Mouse (Mus musculus): Measurements from ENCODE around the gene Slc38a9.

Slc38a9 gene

GRCm38 (mm10) chr13:112745936-112746694 lies 85.6 kb downstream of the Slc38a9 start:
- DNase-seq (ENCODE audit: low spot score): no peak

GRCm38 (mm10) chr13:112746695-112747055 lies 86.1 kb downstream of the Slc38a9 start:
- DNase-seq (ENCODE audit: low spot score): no peak

- DNase-seq (ENCODE audit: low spot score): no peak
Measured at GRCm38 (mm10) chr13:112747808-112748430, 87.4 kb downstream of the Slc38a9 start.

GRCm38 (mm10) chr13:112748808-112749510 lies 88.4 kb downstream of the Slc38a9 start:
- DNase-seq (ENCODE audit: low spot score): no peak

GRCm38 (mm10) chr13:112749881-112750280 lies 89.3 kb downstream of the Slc38a9 start:
- no peak for DNase-seq (ENCODE audit: low spot score)

GRCm38 (mm10) chr13:112751454-112752308 lies 91.1 kb downstream of the Slc38a9 start:
- DNase-seq (ENCODE audit: low spot score): peak; percentile 62

GRCm38 (mm10) chr13:112752309-112752975 lies 91.9 kb downstream of the Slc38a9 start:
- DNase-seq (ENCODE audit: low spot score): no peak

- DNase-seq (ENCODE audit: low spot score): peak; percentile 20
Measured at GRCm38 (mm10) chr13:112753522-112753921, 93.0 kb downstream of the Slc38a9 start.

- DNase-seq (ENCODE audit: low spot score): no peak
Measured at GRCm38 (mm10) chr13:112754871-112755270, 94.3 kb downstream of the Slc38a9 start.

- DNase-seq (ENCODE audit: low spot score): no peak
Measured at GRCm38 (mm10) chr13:112755507-112756010, 95.0 kb downstream of the Slc38a9 start.

GRCm38 (mm10) chr13:112757395-112757794 lies 96.8 kb downstream of the Slc38a9 start:
- DNase-seq (ENCODE audit: low spot score): no peak

GRCm38 (mm10) chr13:112758546-112759090 lies 98.1 kb downstream of the Slc38a9 start:
- no peak for DNase-seq (ENCODE audit: low spot score)

- no peak for DNase-seq (ENCODE audit: low spot score)
Measured at GRCm38 (mm10) chr13:112759364-112759763, 98.8 kb downstream of the Slc38a9 start.

- DNase-seq (ENCODE audit: low spot score): no peak
Measured at GRCm38 (mm10) chr13:112759777-112760537, 99.4 kb downstream of the Slc38a9 start.

- no peak for DNase-seq (ENCODE audit: low spot score)
Measured at GRCm38 (mm10) chr13:112760538-112760881, 100.0 kb downstream of the Slc38a9 start.

- DNase-seq (ENCODE audit: low spot score): no peak
Measured at GRCm38 (mm10) chr13:112761787-112762186, 101.2 kb downstream of the Slc38a9 start.

- DNase-seq (ENCODE audit: low spot score): no peak
Measured at GRCm38 (mm10) chr13:112762548-112762947, 102.0 kb downstream of the Slc38a9 start.

GRCm38 (mm10) chr13:112763531-112764091 lies 103.1 kb downstream of the Slc38a9 start:
- DNase-seq (ENCODE audit: low spot score): no peak

- DNase-seq (ENCODE audit: low spot score): no peak
Measured at GRCm38 (mm10) chr13:112764556-112764955, 104.0 kb downstream of the Slc38a9 start.

- DNase-seq (ENCODE audit: low spot score): no peak
Measured at GRCm38 (mm10) chr13:112765654-112766053, 105.1 kb downstream of the Slc38a9 start.

Data from testis, postnatal 14 days (tissue).